Mouse (Mus musculus) C2C12 (cell line): ENCODE measurements around the gene Dok5.

Experiments
- CEBPB ChIP-seq: IDR thresholded peaks from one replicate; pipeline ENCODE4 v1.6.1; 2011; ENCODE audit warnings: low read depth, mild to moderate bottlenecking, control low read depth, moderate library complexity
- CTCF ChIP-seq: IDR thresholded peaks from one replicate; pipeline ENCODE4 v1.5.1; 2011; ENCODE audit not compliant: control insufficient read depth, insufficient read depth, insufficient read length
- FOSL1 ChIP-seq: IDR thresholded peaks from one replicate; pipeline ENCODE4 v1.8.0; 2011; ENCODE audit warnings: mild to moderate bottlenecking, low read length; ENCODE audit not compliant: poor library complexity, insufficient read depth, severe bottlenecking
- MAX ChIP-seq: IDR thresholded peaks from one replicate; pipeline ENCODE4 v1.6.1; 2011; ENCODE audit warnings: mild to moderate bottlenecking, control low read depth
- MYOD1 ChIP-seq: IDR thresholded peaks from one replicate; pipeline ENCODE4 v1.6.1; 2011; ENCODE audit warnings: low read depth; ENCODE audit not compliant: control insufficient read depth, insufficient read length
- MYOG ChIP-seq: IDR thresholded peaks from one replicate; pipeline ENCODE4 v1.6.1; 2011; ENCODE audit not compliant: control insufficient read depth, insufficient read length; ENCODE audit errors: extremely low read depth
- USF1 ChIP-seq: IDR thresholded peaks from one replicate; pipeline ENCODE4 v1.6.1; 2011; ENCODE audit warnings: low read depth, mild to moderate bottlenecking, control low read depth, moderate library complexity

DNA sequence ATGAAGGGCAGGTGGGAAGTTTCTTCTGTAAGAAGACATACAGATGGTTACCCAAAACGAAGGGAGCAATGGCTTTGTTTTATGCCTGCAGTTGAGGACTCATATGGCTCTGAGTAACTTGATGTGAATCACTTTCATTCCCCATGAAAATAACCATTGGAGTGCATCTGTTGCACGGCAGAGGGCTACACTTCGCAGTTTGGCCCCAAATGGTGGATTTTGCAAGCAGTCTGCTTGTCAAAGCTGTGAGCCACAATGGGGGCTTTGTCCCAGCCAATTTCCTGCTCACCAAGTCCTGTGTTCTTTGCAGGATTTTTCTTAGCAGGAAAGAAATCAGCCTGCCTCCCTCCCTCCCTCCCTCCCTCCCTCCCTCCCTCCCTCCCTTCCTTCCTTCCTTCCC lies 123.6 kb downstream of the Dok5 start:
- TF ChIP-seq USF1: no peak
- TF ChIP-seq MYOD1: no peak
- no peak for TF ChIP-seq MAX
- TF ChIP-seq MYOG: no peak
- TF ChIP-seq CTCF: no peak
- no peak for TF ChIP-seq FOSL1
- no peak for TF ChIP-seq CEBPB
